ENCODE assay signal across 13 mouse cellular contexts in genomic region chr6:113785658-113786057, GRCm38 (mm10).
"Had no signal": no experiment of that assay in that cellular context is flagged by ENCODE, and none has a peak within 500 bp of the region (broad histone marks: within the 10 kb centered on the region; RNA-seq: fewer than 3 reads in every experiment).

No protein-coding gene starts in this region.

- DNase-seq: kidney, adult 8-10 months; kidney, postnatal 4 days; lung, adult 2 months; lung, postnatal 36 days; right cerebral cortex, postnatal 14 days; thymus, postnatal 36 days had no signal

- H3K4me2 ChIP-seq: liver, embryonic 11.5 days; liver, embryonic 15.5 days; midbrain, embryonic 11.5 days had no signal

- H3K36me3 ChIP-seq: limb, embryonic 10.5 days; liver, embryonic 15.5 days had no signal

- H3K4me1 ChIP-seq: liver, embryonic 15.5 days had no signal

- H3K9me3 ChIP-seq: limb, embryonic 10.5 days; liver, embryonic 15.5 days had no signal

- H3K27me3 ChIP-seq: liver, embryonic 15.5 days had no signal

- H3K4me3 ChIP-seq: left cerebral cortex, adult 2 months; limb, embryonic 10.5 days; liver, embryonic 15.5 days; megakaryocyte, embryonic 14.5 days had no signal

- H3K9ac ChIP-seq: liver, embryonic 15.5 days had no signal

- H3K27ac ChIP-seq: kidney, postnatal 0 days; left cerebral cortex, adult 2 months; limb, embryonic 10.5 days; liver, embryonic 15.5 days had no signal
